Mouse (Mus musculus) testis, postnatal 10 days (tissue): ENCODE results near the gene Wt1.

Experiments
- DNase-seq: peaks from one replicate; pipeline ENCODE4 v3.0.0; 2021; ENCODE audit warnings: low spot score

Gene Wt1

GRCm38 (mm10) chr2:105126279-105126678 is at the start of gene Wt1:
Wt1 (plus strand) TSS chr2:105126529.
- peak; percentile 88 for DNase-seq

DNA sequence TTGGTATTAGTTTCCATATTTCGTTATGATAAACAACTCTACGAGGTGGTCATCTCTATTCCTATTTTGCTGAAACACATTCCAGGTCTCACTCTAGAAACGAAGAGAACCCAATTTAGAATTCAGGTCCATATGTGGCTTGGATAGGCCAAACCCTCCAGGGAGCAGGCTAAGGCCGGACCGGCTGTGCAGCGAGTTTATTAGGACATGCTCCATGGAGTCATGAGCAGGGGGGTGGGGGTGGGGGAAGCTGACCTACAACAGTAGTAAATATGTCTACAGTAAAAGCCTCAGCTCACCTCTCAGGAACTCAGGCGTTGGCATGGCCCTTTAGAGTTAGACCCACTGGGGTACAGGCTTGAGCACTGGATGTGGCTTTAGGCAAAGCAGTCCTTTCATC is 49.2 kb upstream of the Wt1 start:
- no peak for DNase-seq

GRCm38 (mm10) chr2:105082256-105082790 is 44.0 kb upstream of the Wt1 start:
- DNase-seq, result no peak

DNA sequence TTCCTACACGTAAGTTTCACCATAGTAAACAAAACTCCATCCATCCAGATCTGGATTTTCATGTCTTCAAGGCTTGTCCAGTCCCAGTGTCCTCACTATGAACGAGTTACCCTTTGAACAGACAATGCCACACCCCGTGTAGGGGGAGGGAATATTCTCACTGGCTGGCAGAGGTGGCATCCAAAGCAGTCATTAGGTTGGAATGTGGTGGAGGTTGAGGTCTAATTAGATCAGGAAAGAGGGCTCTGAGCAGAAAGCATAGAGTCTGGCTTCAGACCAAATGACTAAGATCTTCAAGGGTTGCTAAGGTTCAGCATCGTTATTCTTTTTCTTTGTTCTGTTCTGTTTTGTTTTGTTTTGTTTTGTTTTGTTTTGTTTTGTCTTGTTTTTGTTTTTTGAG is 42.3 kb upstream of the Wt1 start:
- no peak for DNase-seq

DNA sequence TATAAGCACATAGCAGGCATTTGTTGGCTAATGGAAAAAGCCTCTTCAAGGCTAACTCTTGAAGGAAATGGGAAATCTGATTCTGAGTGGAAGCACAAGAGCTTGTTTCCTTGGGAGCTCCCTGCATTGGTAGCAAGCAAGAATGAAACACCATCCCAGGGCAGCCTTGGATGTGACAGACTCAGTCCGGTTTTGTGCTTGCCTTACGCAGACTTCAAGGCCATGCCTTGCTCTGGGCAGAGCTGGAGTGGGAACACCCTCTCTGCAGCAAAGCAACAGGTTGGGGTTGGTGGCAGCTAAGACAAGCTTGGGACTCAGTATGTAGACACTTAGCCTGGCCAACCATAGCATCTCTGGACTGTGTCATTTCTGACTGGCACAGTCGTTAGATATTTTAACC is 40.2 kb upstream of the Wt1 start:
- no peak for DNase-seq

DNA sequence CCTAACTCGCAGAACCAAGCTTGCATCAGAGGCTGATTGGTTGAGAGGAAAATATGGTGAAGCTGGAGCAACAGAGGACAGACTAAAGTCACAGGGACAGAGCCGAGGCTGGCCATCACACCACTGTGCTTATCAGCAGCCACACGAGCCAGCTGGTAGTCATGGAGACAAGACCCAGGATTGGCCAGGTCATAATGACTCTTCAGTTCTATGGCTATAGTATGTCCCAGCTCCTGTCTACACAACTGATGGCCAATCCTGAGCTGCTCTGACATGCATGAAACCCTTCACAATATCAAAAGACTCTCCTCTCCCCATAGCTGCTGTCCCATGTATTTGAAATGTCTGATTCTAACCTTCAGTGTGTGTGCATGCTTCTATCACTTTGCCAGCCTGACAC is 38.3 kb upstream of the Wt1 start:
- no peak for DNase-seq

DNA sequence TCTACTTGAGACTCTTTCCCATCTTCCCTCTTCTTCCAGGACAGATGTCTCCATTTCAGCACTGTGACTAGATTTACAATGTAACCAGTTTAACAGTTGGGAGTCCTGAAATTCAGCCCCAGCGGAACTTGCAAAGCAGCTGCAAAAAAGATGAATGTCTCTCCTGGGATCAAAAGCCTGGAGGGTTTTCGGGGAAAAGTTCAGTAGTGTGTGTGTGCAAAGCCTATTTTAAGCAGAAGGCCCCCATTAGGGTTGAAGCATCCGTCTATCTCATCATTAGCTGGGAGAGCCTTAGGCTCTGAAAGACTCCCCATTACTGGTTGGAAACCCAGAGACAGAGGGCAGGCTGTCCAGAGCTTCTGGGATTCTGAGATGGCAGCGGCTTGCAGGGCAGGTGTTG is 37.2 kb upstream of the Wt1 start:
- no peak for DNase-seq

- DNase-seq, result no peak
These were observed 36.5 kb upstream of the Wt1 start for GRCm38 (mm10) chr2:105089581-105090508.

GRCm38 (mm10) chr2:105090991-105091390 is 35.3 kb upstream of the Wt1 start:
- no peak for DNase-seq

DNA sequence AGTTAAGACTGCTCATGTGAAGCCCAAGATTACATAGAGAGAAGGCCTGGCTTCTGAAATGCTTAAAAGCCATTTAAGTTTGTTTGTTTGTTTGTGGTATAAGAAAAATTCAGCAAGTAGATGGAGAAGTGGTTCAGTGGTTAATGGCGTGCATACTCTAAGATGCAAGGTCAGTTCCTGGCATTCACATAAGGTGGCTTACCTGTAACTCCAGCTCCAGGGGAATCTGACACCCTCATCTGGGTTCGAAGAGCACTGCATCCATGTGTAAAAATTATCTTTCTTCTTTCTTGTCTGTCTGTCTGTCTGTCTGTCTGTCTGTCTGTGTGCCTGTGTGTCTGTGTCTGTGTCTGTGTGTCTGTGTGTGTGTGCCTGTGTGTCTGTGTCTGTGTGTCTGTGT is 34.6 kb upstream of the Wt1 start, which contains the start of gene Gm11060:
Gene Gm11060, plus strand, starts transcription at position 301 of the 400 bp plus-strand sequence.
- no peak for DNase-seq

DNA sequence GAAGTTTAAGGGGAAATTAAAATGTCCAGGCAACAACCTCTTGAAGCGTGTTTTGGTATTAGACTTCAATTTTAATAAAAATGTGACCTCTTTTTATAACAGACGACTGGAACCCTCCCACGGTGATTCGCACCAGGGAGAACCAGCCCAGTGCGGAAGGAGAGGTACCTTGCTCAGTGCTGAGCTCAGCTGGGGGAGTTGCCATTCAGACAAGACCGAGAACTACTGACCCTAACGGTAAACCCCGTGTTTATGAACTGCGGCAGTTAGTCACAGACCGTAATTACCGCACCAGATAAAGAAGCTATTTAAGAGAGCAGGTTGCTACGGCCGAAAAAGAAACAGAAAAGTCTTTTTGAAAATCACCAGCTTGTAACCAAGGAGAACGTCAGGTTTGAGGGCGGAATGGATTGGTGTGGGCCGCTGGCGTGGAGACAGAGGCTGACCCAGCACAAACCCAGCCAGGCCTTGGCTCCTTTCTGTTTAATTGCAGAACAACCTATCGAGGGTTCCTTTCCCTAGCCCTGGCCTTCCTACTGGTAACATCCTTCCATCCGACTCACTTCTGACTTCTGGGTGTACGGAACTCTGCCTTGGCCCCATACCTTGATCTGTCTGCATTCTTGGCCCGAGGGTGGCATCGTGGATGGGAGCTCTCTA is 28.9 kb upstream of the Wt1 start:
- DNase-seq, result no peak

DNA sequence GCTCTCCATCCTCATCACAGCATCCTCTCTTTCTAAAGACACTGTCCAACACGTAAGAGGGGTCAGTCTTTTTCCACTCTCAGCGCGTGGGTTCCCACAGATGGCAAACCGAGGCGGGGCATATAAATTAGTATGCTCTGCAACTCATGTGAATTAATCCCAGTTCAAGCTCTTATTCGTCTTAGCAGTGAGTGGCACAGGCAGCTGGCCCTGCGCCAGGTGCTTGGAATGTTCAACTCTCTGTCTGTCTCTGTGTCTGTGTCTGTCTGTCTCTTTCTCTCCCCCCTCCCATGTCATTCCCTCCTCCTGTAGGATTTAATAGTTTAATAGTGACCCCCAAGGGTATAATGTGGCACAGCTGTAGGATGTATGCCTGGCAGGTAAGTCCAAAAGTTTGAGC is 26.9 kb upstream of the Wt1 start:
- no peak for DNase-seq

DNA sequence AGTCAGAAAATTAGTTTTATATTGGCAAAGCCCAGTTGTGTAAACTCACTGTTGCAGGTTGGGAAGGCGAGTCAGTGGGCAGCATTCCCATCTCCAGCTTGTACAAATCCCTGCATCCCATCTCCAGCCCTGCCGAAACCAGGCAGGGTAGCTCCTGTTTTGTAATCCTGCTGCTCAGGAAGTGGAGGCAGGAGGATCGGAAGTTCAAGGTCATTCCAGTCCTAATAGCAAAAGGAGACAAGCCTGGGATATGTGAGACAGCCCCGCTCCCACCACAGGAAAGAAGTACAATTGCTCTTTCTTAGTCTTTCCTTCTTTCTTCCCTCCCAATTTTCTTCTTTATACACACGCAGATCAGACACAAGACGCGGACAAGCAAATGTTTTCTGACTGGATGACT is 25.8 kb upstream of the Wt1 start:
- DNase-seq, result no peak

DNA sequence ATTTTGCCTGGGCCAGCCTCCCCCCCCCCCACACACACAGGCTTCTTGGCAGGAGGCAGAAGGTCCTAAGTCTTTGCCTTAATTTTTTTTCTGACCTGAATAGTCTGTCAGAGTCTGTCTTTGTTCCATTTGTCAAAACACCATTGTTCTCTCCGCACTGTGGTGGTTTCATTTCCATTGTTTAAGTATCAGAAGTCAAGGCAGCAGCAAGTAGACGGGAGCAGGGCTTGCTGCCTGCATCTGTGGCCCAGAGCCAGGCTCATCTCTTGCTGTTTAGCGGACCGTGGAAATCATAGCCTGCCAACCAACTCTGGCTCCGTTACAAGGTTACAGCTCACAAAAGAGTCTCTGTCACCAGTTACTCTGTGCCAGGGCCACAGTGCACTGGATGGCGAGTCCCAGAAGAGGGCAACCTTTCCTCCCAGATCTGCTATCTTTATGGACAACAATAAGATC is 17.6 kb upstream of the Wt1 start:
- peak; percentile 88 for DNase-seq

- no peak for DNase-seq
These were observed 12.3 kb upstream of the Wt1 start for GRCm38 (mm10) chr2:105114074-105114473.

GRCm38 (mm10) chr2:105117669-105118068 is 8.7 kb upstream of the Wt1 start:
- DNase-seq, result no peak

- no peak for DNase-seq
These were observed 4.1 kb upstream of the Wt1 start for GRCm38 (mm10) chr2:105122216-105122615.

DNA sequence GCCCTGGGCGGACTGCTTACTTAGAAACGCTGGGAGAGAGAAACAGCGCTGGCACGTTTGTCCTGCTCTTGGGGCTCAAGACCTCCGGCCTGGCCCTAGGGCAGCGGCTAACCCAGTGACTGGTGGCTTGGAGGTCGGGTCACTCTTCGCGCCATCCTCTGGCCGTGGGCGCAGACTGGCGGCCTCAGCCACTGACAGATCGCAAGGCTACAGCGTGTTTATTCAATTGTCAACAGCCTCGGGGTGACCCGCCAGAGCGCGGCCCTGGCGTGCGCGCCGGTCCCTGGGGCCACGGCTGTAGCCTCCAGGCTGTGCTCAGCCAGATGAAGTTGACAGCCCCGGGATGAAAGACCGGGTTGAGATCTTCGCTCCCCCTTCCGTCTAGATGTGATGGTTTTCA is 3.4 kb upstream of the Wt1 start:
- peak; percentile 53 for DNase-seq

- no peak for DNase-seq
These were observed 2.9 kb upstream of the Wt1 start for GRCm38 (mm10) chr2:105123431-105123830.

- no peak for DNase-seq
These were observed 2.4 kb upstream of the Wt1 start for GRCm38 (mm10) chr2:105123881-105124280.

DNA sequence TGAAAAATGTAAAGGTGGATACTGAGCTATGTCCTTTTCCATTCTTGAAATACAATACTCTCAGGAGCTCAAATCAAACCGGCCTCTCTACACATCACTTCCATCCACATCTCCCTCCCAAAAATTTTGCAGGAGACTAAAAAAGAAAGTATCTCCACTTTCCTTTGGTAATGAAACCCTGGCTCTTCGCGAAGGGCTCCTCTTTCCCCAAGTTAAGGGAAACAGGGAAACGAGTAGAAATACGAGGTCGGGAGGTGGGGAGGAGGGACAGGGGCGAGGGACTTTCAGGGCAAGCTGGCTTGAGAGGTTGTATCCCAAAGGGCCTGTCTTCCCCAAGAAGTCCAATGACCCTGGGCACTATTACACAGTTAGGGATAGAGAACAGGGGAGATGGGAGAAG is 1.9 kb upstream of the Wt1 start:
- no peak for DNase-seq

DNA sequence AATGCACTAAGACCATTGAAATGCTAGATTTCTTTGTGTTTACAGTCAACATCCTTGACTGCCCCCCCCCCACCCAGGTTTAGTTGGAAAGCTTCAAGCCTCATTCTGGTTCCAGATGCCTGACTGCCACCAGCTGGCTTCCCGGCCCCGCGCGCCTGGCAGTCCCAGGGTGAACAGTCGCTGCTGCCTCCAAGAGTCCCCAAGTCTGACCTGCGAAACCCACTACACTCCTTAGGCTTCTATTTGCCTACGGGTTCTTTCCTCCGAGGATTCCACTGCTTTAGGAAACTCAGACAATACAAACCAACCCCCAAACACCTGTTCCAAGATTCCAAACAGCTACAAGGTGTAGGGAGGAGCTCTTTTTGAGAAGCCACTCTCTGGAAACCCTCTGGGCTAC is 1.1 kb upstream of the Wt1 start:
- no peak for DNase-seq

DNA sequence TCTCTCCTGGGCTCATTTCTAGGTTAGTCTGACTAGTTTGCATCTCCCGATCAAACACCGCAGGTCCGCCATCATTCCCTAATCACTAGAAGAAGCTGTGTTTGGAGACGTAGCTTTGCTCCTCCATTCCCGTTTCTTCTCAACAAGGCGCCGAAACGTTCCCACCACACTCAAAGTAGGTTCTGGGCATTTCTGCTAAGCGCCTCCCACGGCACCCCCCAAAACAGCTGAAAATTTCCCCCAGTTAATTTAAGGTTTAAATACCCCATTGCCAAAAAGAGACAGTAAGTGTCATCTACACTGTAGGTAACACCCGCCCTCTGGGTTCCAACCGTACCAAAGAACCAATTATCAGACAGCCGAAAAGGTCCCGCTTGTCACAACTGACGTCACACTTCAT is 688 bp upstream of the Wt1 start:
- DNase-seq, result no peak
